Mouse (Mus musculus) intestine, postnatal 0 days (tissue): ENCODE results near the gene Gtf3c5. TPM values are rescaled to one million over a fixed set of nuclear protein-coding genes. Genes with fewer than 3 reads are reported as not detected.

ENCODE experiments used
- ATAC-seq: fragments of 200-750 bp; cut with Nextera tagmentation; 2 replicates; pipeline ENCODE4 v1.8.0; 2017; ENCODE audit warnings: mild to moderate bottlenecking, moderate TSS enrichment, moderate library complexity
- H3K27ac ChIP-seq: fragments of 300-500 bp; sonication (generic); 2 replicates; pipeline ENCODE4 v1.5.1; 2014; ENCODE audit warnings: mild to moderate bottlenecking, low read depth, low read length, moderate library complexity
- H3K27me3 ChIP-seq: fragments of 300-500 bp; sonication (generic); replicated peaks from 2 replicates; pipeline ENCODE4 v1.6.1; 2014; ENCODE audit warnings: low read length, mixed read lengths; ENCODE audit not compliant: control insufficient read depth, insufficient read depth
- H3K36me3 ChIP-seq: fragments of 300-500 bp; sonication (generic); 2 replicates; pipeline ENCODE4 v1.6.1; 2014; ENCODE audit warnings: mild to moderate bottlenecking, moderate library complexity; ENCODE audit not compliant: control insufficient read depth, insufficient read depth
- H3K4me1 ChIP-seq: fragments of 300-500 bp; sonication (generic); replicated peaks from 2 replicates; pipeline ENCODE4 v1.6.1; 2014; ENCODE audit warnings: antibody characterized with exemption, low read length, mixed read lengths; ENCODE audit not compliant: control insufficient read depth, insufficient read depth
- H3K4me2 ChIP-seq: fragments of 300-500 bp; sonication (generic); replicated peaks from 2 replicates; pipeline ENCODE4 v1.6.1; 2014; ENCODE audit warnings: low read depth, mild to moderate bottlenecking, moderate library complexity
- H3K4me3 ChIP-seq: fragments of 300-500 bp; sonication (generic); 2 replicates; pipeline ENCODE4 v1.5.1; 2014; ENCODE audit warnings: low read depth, low read length
- H3K9ac ChIP-seq: fragments of 300-500 bp; sonication (generic); 2 replicates; pipeline ENCODE4 v1.6.1; 2014; ENCODE audit warnings: mild to moderate bottlenecking, low read depth, low read length
- H3K9me3 ChIP-seq: fragments of 300-500 bp; sonication (generic); 2 replicates; pipeline ENCODE4 v1.6.1; 2016; ENCODE audit warnings: mixed run types; ENCODE audit not compliant: control insufficient read depth
- CTCF ChIP-seq: sonication (generic); IDR thresholded peaks from 2 replicates; pipeline ENCODE4 v1.5.1; 2016; ENCODE audit warnings: low read depth, mild to moderate bottlenecking, control low read depth, antibody characterized with exemption, moderate library complexity
- WGBS: fragments of 180-500 bp; shearing (Covaris S2); extraction: QIAGEN DNeasy Blood & Tissue Kit; methylation state at CpG from one replicate; pipeline ENCODE4 v1.1.7; 2014; 5-methylcytosine and 5-hydroxymethylcytosine counted together
- polyA plus RNA-seq: library from polyadenylated mRNA; unstranded; fragments of >200 nt; fragmentation: Nextera tagmentation; extraction: Ambion mirVana; gene quantifications from 2 replicates; pipeline ENCODE4 v1.2.1, GENCODE M21; 2015

Gene Gtf3c5
- polyA plus RNA-seq, 1 experiment from 2014 or later, result 8.4 TPM

- Histone ChIP-seq H3K36me3 (0 out of 2 replicates have a peak, but pooled peaks cover 3% of the 10 kb centered on the region), H3K9me3 (no peaks in the 10 kb centered on the region), H3K4me1 (peaks cover 29% of the 10 kb centered on the region; the same call in 1 of the 2 replicates), H3K27me3 (no peaks in the 10 kb centered on the region), H3K27ac (no peak overlapping the region), H3K4me2 (peak overlapping the region; percentile 95; the same call in 1 of the 2 replicates), H3K9ac (no peak overlapping the region), H3K4me3 (no peak overlapping the region)
- 55% methylated on average over 4 of the region's 4 CpGs for WGBS
- ATAC-seq, result no peak
- TF ChIP-seq CTCF, result no peak
Measured at GRCm38 (mm10) chr2:28536166-28536565, 47.4 kb downstream of the Gtf3c5 start.

- H3K4me3 ChIP-seq, result no peak overlapping the region
- peaks cover 29% of the 10 kb centered on the region; the same call in 1 of the 2 replicates for H3K4me1 ChIP-seq
- H3K4me2 ChIP-seq, result peak overlapping the region; percentile 95
- no peaks in the 10 kb centered on the region for H3K9me3 ChIP-seq
- no peak for ATAC-seq
- 63% methylated on average over 7 of the region's 7 CpGs for whole genome bisulfite sequencing
- no peak for TF ChIP-seq CTCF
- no peak overlapping the region for H3K9ac ChIP-seq
- H3K36me3 ChIP-seq, result 0 out of 2 replicates have a peak, but pooled peaks cover under 1% of the 10 kb centered on the region
- no peak overlapping the region for H3K27ac ChIP-seq
- no peaks in the 10 kb centered on the region for H3K27me3 ChIP-seq
Measured at GRCm38 (mm10) chr2:28535650-28536049, 47.9 kb downstream of the Gtf3c5 start.

GRCm38 (mm10) chr2:28535263-28535540 is 48.3 kb downstream of the Gtf3c5 start:
- H3K4me3 ChIP-seq, result no peak overlapping the region
- no peak for ATAC-seq
- H3K4me1 ChIP-seq, result peaks cover 29% of the 10 kb centered on the region; the same call in 1 of the 2 replicates
- H3K27ac ChIP-seq, result no peak overlapping the region
- peak overlapping the region; percentile 95; the same call in 1 of the 2 replicates for H3K4me2 ChIP-seq
- WGBS, result 67% methylated on average over 4 of the region's 4 CpGs
- H3K9ac ChIP-seq, result no peak overlapping the region
- no peaks in the 10 kb centered on the region for H3K9me3 ChIP-seq
- no peak for TF ChIP-seq CTCF
- H3K27me3 ChIP-seq, result no peaks in the 10 kb centered on the region
- no peaks in the 10 kb centered on the region for H3K36me3 ChIP-seq

- H3K9ac ChIP-seq, result peak overlapping the region; percentile 31; the same call in 1 of the 2 replicates
- H3K4me2 ChIP-seq, result peak overlapping the region; percentile 95
- WGBS, result 57% methylated on average over 11 of the region's 11 CpGs
- peak overlapping the region; percentile 63; the same call in 1 of the 2 replicates for H3K4me3 ChIP-seq
- peaks cover 24% of the 10 kb centered on the region; the same call in 1 of the 2 replicates for H3K4me1 ChIP-seq
- H3K27me3 ChIP-seq, result no peaks in the 10 kb centered on the region
- no peaks in the 10 kb centered on the region for H3K36me3 ChIP-seq
- H3K27ac ChIP-seq, result peak overlapping the region; percentile 46; the same call in 1 of the 2 replicates
- TF ChIP-seq CTCF, result no peak
- H3K9me3 ChIP-seq, result no peaks in the 10 kb centered on the region
- no peak for ATAC-seq
Measured at GRCm38 (mm10) chr2:28534436-28535262, 48.9 kb downstream of the Gtf3c5 start.

- TF ChIP-seq CTCF, result no peak
- no peak for ATAC-seq
- no peaks in the 10 kb centered on the region for H3K36me3 ChIP-seq
- peaks cover 17% of the 10 kb centered on the region; the same call in 1 of the 2 replicates for H3K4me1 ChIP-seq
- no peaks in the 10 kb centered on the region for H3K9me3 ChIP-seq
- peak overlapping the region; percentile 95 for H3K4me2 ChIP-seq
- no peaks in the 10 kb centered on the region for H3K27me3 ChIP-seq
- H3K27ac ChIP-seq, result peak overlapping the region; percentile 46
- peak overlapping the region; percentile 58 for H3K9ac ChIP-seq
- peak overlapping the region; percentile 63 for H3K4me3 ChIP-seq
- WGBS, result 77% methylated on average over 7 of the region's 7 CpGs
Measured at GRCm38 (mm10) chr2:28533901-28534435, 49.6 kb downstream of the Gtf3c5 start.

GRCm38 (mm10) chr2:28532938-28533771 is 50.4 kb downstream of the Gtf3c5 start:
- Histone ChIP-seq H3K9ac (peak overlapping the region; percentile 58), H3K4me3 (peak overlapping the region; percentile 63), H3K36me3 (no peaks in the 10 kb centered on the region), H3K27me3 (no peaks in the 10 kb centered on the region), H3K4me1 (peaks cover 11% of the 10 kb centered on the region; the same call in 1 of the 2 replicates), H3K9me3 (no peaks in the 10 kb centered on the region), H3K27ac (peak overlapping the region; percentile 46; the same call in 1 of the 2 replicates), H3K4me2 (peak overlapping the region; percentile 95)
- WGBS, result 3% methylated on average over 49 of the region's 49 CpGs
- ATAC-seq, result peak; percentile 87
- TF ChIP-seq CTCF, result peak; percentile 39; the same call in 1 of the 2 replicates
